Mouse (Mus musculus) left cerebral cortex, adult 18-20 months (tissue): ENCODE data around the gene Rap1a. TPM values are rescaled to one million over a fixed set of nuclear protein-coding genes. Genes with fewer than 3 reads are reported as not detected.

ENCODE experiments used
- DNase-seq, 2 experiments: peaks; one replicate each; pipeline ENCODE4 v3.0.0; 2021 to 2022; ENCODE audit warnings: low spot score in 2 of 2, mixed read lengths in 1 of 2
- total RNA-seq, 2 experiments: library from RNA; stranded (reverse); gene quantifications; 2 replicates each; pipeline ENCODE4 v1.2.3; 2021

Rap1a gene
- total RNA-seq, 2 experiments from 2014 or later = 61.0 to 63.1 TPM

- no peak for DNase-seq
Measured at GRCm38 (mm10) chr3:105768529-105768928, 32.6 kb downstream of the Rap1a start.

GRCm38 (mm10) chr3:105763132-105763851 lies 37.8 kb downstream of the Rap1a start:
- no peak for DNase-seq

- no peak for DNase-seq
Measured at GRCm38 (mm10) chr3:105760063-105760462, 41.1 kb downstream of the Rap1a start.

- no peak for DNase-seq
Measured at GRCm38 (mm10) chr3:105758658-105759057, 42.5 kb downstream of the Rap1a start.

- DNase-seq = no peak
Measured at GRCm38 (mm10) chr3:105758098-105758497, 43.0 kb downstream of the Rap1a start.

GRCm38 (mm10) chr3:105757323-105758083 lies 43.6 kb downstream of the Rap1a start:
- DNase-seq = no peak

- DNase-seq = no peak
Measured at GRCm38 (mm10) chr3:105756505-105756904, 44.6 kb downstream of the Rap1a start.

- DNase-seq = no peak
Measured at GRCm38 (mm10) chr3:105755123-105755522, 46.0 kb downstream of the Rap1a start.

GRCm38 (mm10) chr3:105754184-105754583 lies 47.0 kb downstream of the Rap1a start:
- no peak for DNase-seq

- no peak for DNase-seq
Measured at GRCm38 (mm10) chr3:105750810-105751209, 50.3 kb downstream of the Rap1a start.

- no peak for DNase-seq
Measured at GRCm38 (mm10) chr3:105746542-105746941, 54.6 kb downstream of the Rap1a start.

GRCm38 (mm10) chr3:105737666-105738065 lies 63.5 kb downstream of the Rap1a start:
- no peak for DNase-seq

GRCm38 (mm10) chr3:105737070-105737469 lies 64.1 kb downstream of the Rap1a start:
- DNase-seq = no peak

GRCm38 (mm10) chr3:105736148-105736547 lies 65.0 kb downstream of the Rap1a start:
- no peak for DNase-seq

- no peak for DNase-seq
Measured at GRCm38 (mm10) chr3:105735285-105735684, 65.9 kb downstream of the Rap1a start.

- no peak for DNase-seq
Measured at GRCm38 (mm10) chr3:105733538-105733937, 67.6 kb downstream of the Rap1a start.

GRCm38 (mm10) chr3:105732360-105732759 lies 68.8 kb downstream of the Rap1a start:
- no peak for DNase-seq

- peak in 1 of 2 experiments; percentile 83 for DNase-seq
Measured at GRCm38 (mm10) chr3:105726037-105726436, 75.1 kb downstream of the Rap1a start.

GRCm38 (mm10) chr3:105722510-105722909 lies 78.6 kb downstream of the Rap1a start:
- DNase-seq = no peak

GRCm38 (mm10) chr3:105721681-105722201 lies 79.4 kb downstream of the Rap1a start:
- no peak for DNase-seq

- no peak for DNase-seq
Measured at GRCm38 (mm10) chr3:105720514-105720913, 80.6 kb downstream of the Rap1a start.

- DNase-seq = no peak
Measured at GRCm38 (mm10) chr3:105719979-105720378, 81.2 kb downstream of the Rap1a start.
